Mouse (Mus musculus) spleen, adult 2 months (tissue): ENCODE data around the gene Olfr1472.

Source experiments
- CTCF ChIP-seq: fragments of 200-500 bp; IDR thresholded peaks from 2 replicates; pipeline ENCODE4 v1.5.1; 2011; ENCODE audit warnings: mild to moderate bottlenecking, inconsistent platforms; ENCODE audit not compliant: insufficient read depth, insufficient read length, insufficient replicate concordance; ENCODE audit errors: extremely low read depth
- POLR2A ChIP-seq: fragments of 200-500 bp; IDR thresholded peaks from 2 replicates; pipeline ENCODE4 v1.6.1; 2011; ENCODE audit warnings: low read depth, low read length, inconsistent platforms

GRCm38 (mm10) chr19:13480096-13480495 lies 24.2 kb upstream of the Olfr1472 start, which contains the start of gene Olfr1475:
- no peak for TF ChIP-seq POLR2A
- TF ChIP-seq CTCF = no peak
